Mouse (Mus musculus) neural tube, embryonic 11.5 days (tissue): ENCODE data around the gene Nup153. TPM values are rescaled to one million over a fixed set of nuclear protein-coding genes. Genes with fewer than 3 reads are reported as not detected.
A peak's percentile ranks its signal among the peaks of the same experiment; 100 is the strongest.

Experiments used
- ATAC-seq: fragments of 200-750 bp; cut with Nextera tagmentation; 2 replicates; pipeline ENCODE4 v1.8.0; 2017; ENCODE audit warnings: moderate number of reproducible peaks, mild to moderate bottlenecking, moderate TSS enrichment, moderate library complexity; ENCODE audit not compliant: insufficient read depth, low FRiP score, low TSS enrichment
- DNase-seq: peaks from one replicate; pipeline ENCODE4 v3.0.0-alpha.2; 2015; ENCODE audit warnings: low spot score
- H3K27ac ChIP-seq: fragments of 300-500 bp; sonication (generic); 2 replicates; pipeline ENCODE4 v1.5.1; 2014; ENCODE audit warnings: low read depth, mild to moderate bottlenecking, low read length
- H3K27me3 ChIP-seq: fragments of 300-500 bp; sonication (generic); 2 replicates; pipeline ENCODE4 v1.6.1; 2014; ENCODE audit warnings: mild to moderate bottlenecking, low read length, mixed read lengths; ENCODE audit not compliant: control insufficient read depth, insufficient read depth
- H3K36me3 ChIP-seq: fragments of 300-500 bp; sonication (generic); 2 replicates; pipeline ENCODE4 v1.6.1; 2014; ENCODE audit warnings: mild to moderate bottlenecking, low read length, moderate library complexity, mixed read lengths; ENCODE audit not compliant: control insufficient read depth, insufficient read depth
- H3K4me1 ChIP-seq: fragments of 300-500 bp; sonication (generic); 2 replicates; pipeline ENCODE4 v1.6.1; 2014; ENCODE audit warnings: low read length, mixed read lengths; ENCODE audit not compliant: control insufficient read depth, insufficient read depth
- H3K4me2 ChIP-seq: fragments of 300-500 bp; sonication (generic); 2 replicates; pipeline ENCODE4 v1.6.1; 2014; ENCODE audit warnings: low read depth, mild to moderate bottlenecking, moderate library complexity
- H3K4me3 ChIP-seq: fragments of 300-500 bp; sonication (generic); 2 replicates; pipeline ENCODE4 v1.5.1; 2014; ENCODE audit warnings: low read depth, low read length
- H3K9ac ChIP-seq: fragments of 300-500 bp; sonication (generic); 2 replicates; pipeline ENCODE4 v1.6.1; 2014; ENCODE audit warnings: mild to moderate bottlenecking, low read length
- H3K9me3 ChIP-seq: fragments of 300-500 bp; sonication (generic); 2 replicates; pipeline ENCODE4 v1.6.1; 2016; ENCODE audit warnings: low read length; ENCODE audit not compliant: control insufficient read depth
- WGBS: fragments of 180-500 bp; shearing (Covaris S2); extraction: QIAGEN DNeasy Blood & Tissue Kit; methylation state at CpG from one replicate; pipeline ENCODE4 v1.1.7; 2014; 5-methylcytosine and 5-hydroxymethylcytosine counted together
- polyA plus RNA-seq: library from polyadenylated mRNA; unstranded; fragments of >200 nt; fragmentation: Nextera tagmentation; extraction: Ambion mirVana; gene quantifications from 2 replicates; pipeline ENCODE4 v1.2.1, GENCODE M21; 2014

Nup153 gene
- polyA plus RNA-seq, 1 experiment from 2014 or later = 40.4 TPM

- DNase-seq (peak; percentile 22), ATAC-seq (no peak)
- Histone ChIP-seq H3K4me1 (no peaks in the 10 kb centered on the region), H3K4me2 (peak overlapping the region; percentile 77), H3K9ac (peak overlapping the region; percentile 49), H3K27ac (no peak overlapping the region), H3K9me3 (no peaks in the 10 kb centered on the region), H3K4me3 (peak overlapping the region; percentile 35), H3K27me3 (no peaks in the 10 kb centered on the region), H3K36me3 (no peaks in the 10 kb centered on the region)
- WGBS = 2% methylated on average over 12 of the region's 12 CpGs
Measured at GRCm38 (mm10) chr13:46736479-46736865, 8.7 kb upstream of the Nup153 start.

GRCm38 (mm10) chr13:46735808-46736478 is 8.2 kb upstream of the Nup153 start:
- no peaks in the 10 kb centered on the region for H3K27me3 ChIP-seq
- DNase-seq = peak; percentile 46
- peak overlapping the region; percentile 49 for H3K9ac ChIP-seq
- no peak overlapping the region for H3K27ac ChIP-seq
- H3K4me1 ChIP-seq = no peaks in the 10 kb centered on the region
- no peaks in the 10 kb centered on the region for H3K9me3 ChIP-seq
- WGBS = 1% methylated on average over 20 of the region's 20 CpGs
- no peak for ATAC-seq
- H3K4me3 ChIP-seq = peak overlapping the region; percentile 35
- peak overlapping the region; percentile 77 for H3K4me2 ChIP-seq
- no peaks in the 10 kb centered on the region for H3K36me3 ChIP-seq

- no peaks in the 10 kb centered on the region for H3K36me3 ChIP-seq
- peak overlapping the region; percentile 35 for H3K4me3 ChIP-seq
- H3K27me3 ChIP-seq = no peaks in the 10 kb centered on the region
- ATAC-seq = no peak
- peak overlapping the region; percentile 49 for H3K9ac ChIP-seq
- 46% methylated on average over 11 of the region's 11 CpGs for WGBS
- H3K4me1 ChIP-seq = no peaks in the 10 kb centered on the region
- peak overlapping the region; percentile 77 for H3K4me2 ChIP-seq
- no peaks in the 10 kb centered on the region for H3K9me3 ChIP-seq
- DNase-seq = no peak
- no peak overlapping the region for H3K27ac ChIP-seq
Measured at GRCm38 (mm10) chr13:46735219-46735807, 7.6 kb upstream of the Nup153 start.

GRCm38 (mm10) chr13:46729998-46730397 is 2.3 kb upstream of the Nup153 start:
- Histone ChIP-seq H3K27ac (no peak overlapping the region), H3K36me3 (no peaks in the 10 kb centered on the region), H3K4me1 (0 out of 2 replicates have a peak, but pooled peaks cover 5% of the 10 kb centered on the region), H3K4me3 (no peak overlapping the region), H3K9ac (no peak overlapping the region), H3K4me2 (no peak overlapping the region), H3K9me3 (no peaks in the 10 kb centered on the region), H3K27me3 (no peaks in the 10 kb centered on the region)
- DNase-seq = no peak
- ATAC-seq = no peak
- 85% methylated on average over 2 of the region's 2 CpGs for WGBS

GRCm38 (mm10) chr13:46728411-46728810 is 671 bp upstream of the Nup153 start:
- 30% methylated on average over 5 of the region's 5 CpGs for WGBS
- Histone ChIP-seq H3K4me2 (peak overlapping the region; percentile 38), H3K27ac (peak overlapping the region; percentile 5; the same call in 1 of the 2 replicates), H3K9me3 (no peaks in the 10 kb centered on the region), H3K4me1 (0 out of 2 replicates have a peak, but pooled peaks cover 5% of the 10 kb centered on the region), H3K36me3 (no peaks in the 10 kb centered on the region), H3K27me3 (no peaks in the 10 kb centered on the region), H3K9ac (peak overlapping the region; percentile 38), H3K4me3 (peak overlapping the region; percentile 99)
- ATAC-seq (no peak), DNase-seq (no peak)

- peak overlapping the region; percentile 94 for H3K9ac ChIP-seq
- peak; percentile 72 for DNase-seq
- ATAC-seq = peak; percentile 88
Measured at GRCm38 (mm10) chr13:46727038-46727836, 503 bp downstream of the Nup153 start.

GRCm38 (mm10) chr13:46726288-46727037 is 1.3 kb downstream of the Nup153 start:
- Histone ChIP-seq H3K4me3 (peak overlapping the region; percentile 99), H3K4me1 (0 out of 2 replicates have a peak, but pooled peaks cover 5% of the 10 kb centered on the region), H3K27me3 (no peaks in the 10 kb centered on the region), H3K4me2 (peak overlapping the region; percentile 55), H3K27ac (peak overlapping the region; percentile 93), H3K9me3 (no peaks in the 10 kb centered on the region), H3K9ac (peak overlapping the region; percentile 94), H3K36me3 (no peaks in the 10 kb centered on the region)
- peak; percentile 37 for DNase-seq
- no peak for ATAC-seq
- WGBS = under 1% methylated on average over 30 of the region's 30 CpGs

More at GRCm38 (mm10) chr13:46727038-46727836, 503 bp downstream of the Nup153 start:
- Histone ChIP-seq H3K4me1 (0 out of 2 replicates have a peak, but pooled peaks cover 5% of the 10 kb centered on the region), H3K4me2 (peak overlapping the region; percentile 55), H3K4me3 (peak overlapping the region; percentile 99), H3K9me3 (no peaks in the 10 kb centered on the region), H3K27me3 (no peaks in the 10 kb centered on the region), H3K27ac (peak overlapping the region; percentile 93), H3K36me3 (no peaks in the 10 kb centered on the region)
- WGBS = under 1% methylated on average over 75 of the region's 85 CpGs

GRCm38 (mm10) chr13:46725227-46725626 is 2.5 kb downstream of the Nup153 start:
- Histone ChIP-seq H3K36me3 (no peaks in the 10 kb centered on the region), H3K9me3 (no peaks in the 10 kb centered on the region), H3K4me3 (no peak overlapping the region; the same call in 1 of the 2 replicates), H3K27me3 (no peaks in the 10 kb centered on the region), H3K4me2 (no peak overlapping the region), H3K27ac (no peak overlapping the region), H3K9ac (no peak overlapping the region), H3K4me1 (0 out of 2 replicates have a peak, but pooled peaks cover 5% of the 10 kb centered on the region)
- WGBS = 56% methylated on average over 2 of the region's 2 CpGs
- no peak for ATAC-seq
- DNase-seq = no peak
